Mouse (Mus musculus) pancreas, adult 10 weeks (tissue): ENCODE data around the gene Soga3. TPM values are rescaled to one million over a fixed set of nuclear protein-coding genes. Genes with fewer than 3 reads are reported as not detected.

ENCODE experiments used
- polyA plus RNA-seq: library from polyadenylated mRNA; stranded (reverse); fragments of 350-450 nt; fragmentation: Illumina TruSeq; extraction: RNeasy Lipid Tissue Mini Kit (QIAGEN cat#74804); gene quantifications from one replicate; pipeline ENCODE4 v1.2.3, GENCODE M21; 2015; ENCODE audit warnings: low read depth, low replicate concordance; ENCODE audit not compliant: insufficient read depth

Soga3 gene
- 1.0 TPM for polyA plus RNA-seq

DNA sequence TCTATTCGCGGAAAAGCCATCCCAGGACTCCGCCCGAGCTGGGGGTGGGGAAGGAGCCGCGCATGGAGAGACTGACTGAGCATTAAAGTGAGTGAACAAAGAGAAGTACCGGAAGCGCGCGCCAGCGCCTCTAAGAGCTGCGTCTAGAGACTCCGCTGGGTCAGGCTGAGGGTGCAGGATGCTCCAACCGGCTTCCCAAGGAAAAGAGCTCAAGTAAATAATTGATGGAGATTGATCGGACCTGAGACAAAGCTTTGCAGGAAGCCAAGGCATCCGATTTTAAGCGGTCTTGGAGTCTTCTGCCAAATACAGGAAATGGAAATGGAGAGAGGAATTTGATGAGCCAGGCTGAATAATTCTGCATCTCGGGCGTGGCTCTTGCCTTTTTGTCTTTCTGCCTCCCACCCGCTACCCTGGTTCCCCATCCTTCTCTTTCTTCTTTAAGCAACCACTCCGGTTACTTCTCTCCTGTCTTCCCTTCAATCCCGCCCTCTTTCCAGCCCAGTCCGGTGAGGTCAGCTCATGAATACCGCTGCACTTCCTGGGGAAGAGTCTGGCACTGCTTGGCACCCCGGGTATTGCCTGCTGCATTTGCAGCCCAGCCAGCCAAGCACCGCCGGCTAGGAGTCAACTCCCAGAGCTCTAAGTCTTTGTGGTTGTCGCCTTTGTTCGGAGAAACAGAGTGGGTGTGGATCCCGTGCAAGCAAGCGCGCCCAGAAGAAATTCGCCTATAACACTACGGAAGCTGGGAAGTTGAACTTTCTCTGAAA is at the start of gene Soga3:
Soga3 (plus strand) TSS at position 274 of the 770 bp plus-strand sequence.

DNA sequence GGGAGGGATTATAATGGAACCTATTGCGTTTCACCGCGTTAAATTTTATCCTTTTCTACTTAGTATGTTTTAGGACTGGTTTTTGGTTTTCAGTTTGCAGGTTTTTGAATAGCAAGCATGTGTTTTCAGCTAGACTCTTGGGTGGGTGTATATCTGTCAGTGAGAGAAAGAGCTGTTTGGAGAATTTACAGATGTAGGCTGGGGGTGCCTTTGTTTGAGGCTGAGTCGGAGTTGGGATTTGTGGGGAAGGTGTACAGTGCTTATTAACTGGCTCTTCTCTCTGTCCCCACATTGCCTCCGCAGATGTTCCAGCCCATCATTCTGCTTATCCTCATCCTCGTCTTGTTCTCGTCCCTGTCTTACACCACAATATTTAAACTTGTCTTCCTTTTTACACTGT is 55.0 kb downstream of the Soga3 start, which contains the start of gene Gm49353:
Gm49353 (plus strand) TSS at position 313 of the 400 bp plus-strand sequence.

GRCm38 (mm10) chr10:29211453-29211852 is 67.8 kb downstream of the Soga3 start, which contains the start of gene 9330159F19Rik:
Gene 9330159F19Rik, plus strand, starts transcription at chr10:29211606.

Other genes with a start within 250 kb of the Soga3 start
- not detected for gene 2310057J18Rik, start 157.5 kb upstream of the Soga3 start, polyA plus RNA-seq
- gene Gm49353, start 55.1 kb downstream of the Soga3 start, polyA plus RNA-seq: not detected
- gene 9330159F19Rik, start 67.8 kb downstream of the Soga3 start, polyA plus RNA-seq: 0.85 TPM
- 4.0 TPM for gene Echdc1, start 169.3 kb downstream of the Soga3 start, polyA plus RNA-seq
- gene Rnf146, start 218.6 kb downstream of the Soga3 start, polyA plus RNA-seq: 10.7 TPM